ENCODE assay signal across 38 mouse cellular contexts in the genomic region with DNA sequence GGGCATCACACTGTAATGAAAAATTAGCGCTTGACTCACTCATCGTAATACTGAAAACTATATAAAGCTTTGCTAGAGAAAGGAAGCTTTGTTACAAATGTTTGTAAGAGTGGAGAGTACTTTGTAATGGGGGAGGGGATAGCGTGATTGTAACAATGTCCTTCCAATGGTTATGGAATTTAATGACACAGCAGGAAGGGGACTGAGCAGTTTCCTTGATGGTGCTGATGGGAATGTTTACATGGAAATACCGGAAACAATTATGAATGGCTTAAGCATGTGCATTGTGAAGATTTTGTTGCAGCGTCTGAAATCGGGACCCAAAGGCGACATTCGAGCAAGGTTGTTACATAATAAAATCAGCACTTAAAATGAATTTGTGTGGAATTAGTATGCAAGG. TPM values are rescaled to one million over a fixed set of nuclear protein-coding genes. Genes with fewer than 3 reads are reported as not detected.
A peak's percentile ranks its signal among the peaks of the same experiment; 100 is the strongest.
DNase-seq lines count a peak whose midpoint lies in the region; ATAC-seq and TF ChIP-seq lines count a peak whose summit lies in the region.
"Had no signal": no experiment of that assay in that cellular context is flagged by ENCODE, and none has a peak within 500 bp of the region (broad histone marks: within the 10 kb centered on the region; RNA-seq: fewer than 3 reads in every experiment).

No protein-coding gene starts in this region.

- no peak overlapping the region for H3K9ac ChIP-seq in hindbrain, embryonic 14.5 days
- no peak overlapping the region for H3K9ac ChIP-seq in hindbrain, embryonic 12.5 days
- H3K9ac ChIP-seq in lung, embryonic 16.5 days (ENCODE audit: low read length), result no peak overlapping the region
- H3K9ac ChIP-seq: limb, embryonic 12.5 days; liver, embryonic 13.5 days; midbrain, embryonic 13.5 days had no signal

- no peaks in the 10 kb centered on the region for H3K9me3 ChIP-seq in hindbrain, embryonic 14.5 days (ENCODE audit: control insufficient read depth, low read length)
- no peaks in the 10 kb centered on the region for H3K9me3 ChIP-seq in hindbrain, embryonic 12.5 days (replicated peaks)
- no peaks in the 10 kb centered on the region; the same call in 1 of the 2 replicates for H3K9me3 ChIP-seq in lung, embryonic 16.5 days (ENCODE audit: control insufficient read depth, low read length)
- H3K9me3 ChIP-seq: limb, embryonic 12.5 days; liver, embryonic 13.5 days; midbrain, embryonic 13.5 days had no signal

- ATAC-seq in hindbrain, embryonic 14.5 days (ENCODE audit: low FRiP score), result no peak
- ATAC-seq in hindbrain, embryonic 12.5 days (ENCODE audit: low FRiP score), result no peak
- ATAC-seq in lung, embryonic 16.5 days (ENCODE audit: low read depth), result peak; percentile 70
- ATAC-seq: hindbrain, postnatal 0 days; intestine, embryonic 16.5 days; midbrain, embryonic 13.5 days had no signal

- no peaks in the 10 kb centered on the region for H3K27me3 ChIP-seq in hindbrain, embryonic 14.5 days (ENCODE audit: control insufficient read depth, insufficient read depth, low read length)
- H3K27me3 ChIP-seq in hindbrain, embryonic 12.5 days, result no peaks in the 10 kb centered on the region
- H3K27me3 ChIP-seq in lung, embryonic 16.5 days (ENCODE audit: control insufficient read depth, insufficient read depth, low read depth, low read length), result no peaks in the 10 kb centered on the region
- H3K27me3 ChIP-seq: limb, embryonic 12.5 days; liver, embryonic 13.5 days; midbrain, embryonic 13.5 days had no signal

- TF ChIP-seq CTCF in cortical plate, adult 2 months (IDR thresholded peaks at IDR 0.05; ENCODE audit: extremely low read depth, insufficient read depth, low read length), result no peak

- no peaks in the 10 kb centered on the region for H3K36me3 ChIP-seq in hindbrain, embryonic 14.5 days (replicated peaks; ENCODE audit: control insufficient read depth, insufficient read depth)
- H3K36me3 ChIP-seq in hindbrain, embryonic 12.5 days, result no peaks in the 10 kb centered on the region
- H3K36me3 ChIP-seq in lung, embryonic 16.5 days (ENCODE audit: control insufficient read depth, insufficient read depth, low read length), result no peaks in the 10 kb centered on the region
- H3K36me3 ChIP-seq: limb, embryonic 12.5 days; liver, embryonic 13.5 days had no signal

- H3K27ac ChIP-seq in hindbrain, embryonic 14.5 days, result peak overlapping the region; percentile 35
- H3K27ac ChIP-seq in hindbrain, embryonic 12.5 days, result no peak overlapping the region
- 0 out of 2 replicates have a peak overlapping the region, but pooled peaks have one; percentile 9 for H3K27ac ChIP-seq in lung, embryonic 16.5 days (ENCODE audit: low read length)
- H3K27ac ChIP-seq in cortical plate, adult 2 months (ENCODE audit: insufficient read depth, low read length), result no peak overlapping the region
- H3K27ac ChIP-seq: hindbrain, postnatal 0 days; kidney, postnatal 0 days; limb, embryonic 12.5 days; liver, embryonic 13.5 days; macrophage; midbrain, embryonic 13.5 days had no signal

- no peak for DNase-seq in hindbrain, embryonic 14.5 days (ENCODE audit: low spot score)
- no peak for DNase-seq in lung, postnatal 14 days
- peak; percentile 23 for DNase-seq in lung, postnatal 25 days (ENCODE audit: low spot score)
- no peak for DNase-seq in left cerebral cortex, adult 8-10 months (ENCODE audit: low spot score in 2 of 2)
- DNase-seq: adrenal gland, adult 2 months; adrenal gland, postnatal 36 days; B cell, adult 2 months; cerebellum, adult 18-20 months; cerebellum, postnatal 10 days; gastrocnemius, postnatal 25 days; heart, adult 11 months; heart, postnatal 4 days; kidney, adult 8-10 months; kidney, postnatal 4 days; layer of hippocampus, postnatal 36 days; liver, embryonic 13.5 days; thymus, adult 2 months; thymus, postnatal 36 days had no signal

- no peak overlapping the region for H3K4me2 ChIP-seq in hindbrain, embryonic 14.5 days (replicated peaks)
- no peak overlapping the region for H3K4me2 ChIP-seq in hindbrain, embryonic 12.5 days (replicated peaks)
- H3K4me2 ChIP-seq in lung, embryonic 16.5 days (ENCODE audit: low read depth, low read length), result no peak overlapping the region
- H3K4me2 ChIP-seq: heart, embryonic 11.5 days; limb, embryonic 12.5 days; liver, embryonic 13.5 days; midbrain, embryonic 13.5 days had no signal

- 87% methylated on average over 8 of the region's 8 CpGs for WGBS in hindbrain, embryonic 14.5 days
- WGBS in hindbrain, embryonic 12.5 days, result 92% methylated on average over 8 of the region's 8 CpGs
- WGBS in lung, embryonic 16.5 days, result 83% methylated on average over 8 of the region's 8 CpGs

- no peak for TF ChIP-seq POLR2A in cortical plate, adult 2 months (IDR thresholded peaks at IDR 0.05; ENCODE audit: extremely low read depth, insufficient read depth, low read length)

- H3K4me3 ChIP-seq in hindbrain, embryonic 14.5 days (replicated peaks; ENCODE audit: low read length), result no peak overlapping the region
- H3K4me3 ChIP-seq in hindbrain, embryonic 12.5 days, result no peak overlapping the region
- H3K4me3 ChIP-seq in lung, embryonic 16.5 days (ENCODE audit: low read length), result no peak overlapping the region
- peak overlapping the region; percentile 9; the same call in 1 of the 2 replicates for H3K4me3 ChIP-seq in cortical plate, adult 2 months (ENCODE audit: insufficient read depth, low read length)
- H3K4me3 ChIP-seq: erythroblast, embryonic 14.5 days; limb, embryonic 12.5 days; liver, embryonic 13.5 days; midbrain, embryonic 13.5 days had no signal

- 0 out of 2 replicates have a peak, but pooled peaks cover 8% of the 10 kb centered on the region for H3K4me1 ChIP-seq in hindbrain, embryonic 14.5 days (replicated peaks; ENCODE audit: control insufficient read depth, insufficient read depth, low read length)
- H3K4me1 ChIP-seq in hindbrain, embryonic 12.5 days, result peaks cover 6% of the 10 kb centered on the region; the same call in 1 of the 2 replicates
- no peaks in the 10 kb centered on the region for H3K4me1 ChIP-seq in lung, embryonic 16.5 days (replicated peaks; ENCODE audit: control insufficient read depth, insufficient read depth, low read length)
- no peaks in the 10 kb centered on the region for H3K4me1 ChIP-seq in cortical plate, adult 2 months (ENCODE audit: control insufficient read depth, insufficient read depth, low read length)
- H3K4me1 ChIP-seq: liver, embryonic 13.5 days; midbrain, embryonic 13.5 days had no signal

RNA-seq across cellular contexts. Expression of a gene that starts 32.4 kb away (rescaled TPM):
- not detected in 2 replicates for polyA plus RNA-seq in hindbrain, embryonic 14.5 days (2014; fragmentation: Nextera tagmentation; extraction: Ambion mirVana)
- not detected in 2 replicates for polyA plus RNA-seq in hindbrain, embryonic 12.5 days (2016; fragmentation: Nextera tagmentation; extraction: Ambion mirVana)
- not detected in 2 replicates for polyA plus RNA-seq in lung, embryonic 16.5 days (2015; fragmentation: Nextera tagmentation; extraction: Ambion mirVana)
- not detected in 2 replicates for polyA plus RNA-seq in cortical plate, adult 2 months (2012; rRNA removed)
- not detected for total RNA-seq in left cerebral cortex, adult 8-10 months (2022)
- total RNA-seq: adrenal gland, adult 2 months; adrenal gland, postnatal 36 days; common myeloid progenitor, adult 5-6 weeks; gastrocnemius, postnatal 25 days; heart, postnatal 4 days; hindbrain, postnatal 0 days; layer of hippocampus, adult 8-10 months; layer of hippocampus, postnatal 36 days; left cerebral cortex, postnatal 25 days; megakaryocyte-erythroid progenitor cell, adult 5-6 weeks had no signal
- polyA plus RNA-seq: adrenal gland, adult 2 months; brain, embryonic 14.5 days; embryonic facial prominence, embryonic 14.5 days; erythroblast, embryonic 14.5 days; forebrain, embryonic 11.5 days; heart, embryonic 11.5 days; heart, embryonic 16.5 days; hindbrain, postnatal 0 days; intestine, embryonic 16.5 days; kidney, postnatal 0 days; limb, embryonic 12.5 days; liver, embryonic 13.5 days; macrophage; midbrain, embryonic 13.5 days; neural tube, embryonic 11.5 days; thymus, adult 2 months had no signal

Comparison
In these comparisons a context has a peak if more than half of its experiments do, and no peak if none do; other contexts are left out.
1. H3K27ac ChIP-seq: peak in hindbrain, embryonic 14.5 days (single experiment) and lung, embryonic 16.5 days (single experiment); none in hindbrain, embryonic 12.5 days (single experiment) and cortical plate, adult 2 months (single experiment).